Mouse (Mus musculus) CH12.LX (cell line): ENCODE measurements around the gene Palm. TPM values are rescaled to one million over a fixed set of nuclear protein-coding genes. Genes with fewer than 3 reads are reported as not detected.

Source experiments
- DNase-seq: peaks from one replicate; pipeline ENCODE4 v3.0.0-alpha.2; 2013; ENCODE audit errors: extremely low read depth
- H3K27ac ChIP-seq: 2 replicates; pipeline ENCODE4 v1.5.1; 2012; ENCODE audit warnings: low read depth, mild to moderate bottlenecking, control low read depth, moderate library complexity; ENCODE audit not compliant: insufficient read depth
- H3K27me3 ChIP-seq: replicated peaks from 2 replicates; pipeline ENCODE3; 2012; ENCODE audit warnings: inconsistent platforms
- H3K36me3 ChIP-seq, 2 experiments: replicated peaks in 1 of 2; 2 replicates each; pipeline versions ENCODE3 to v1.6.1; 2012; ENCODE audit warnings: inconsistent platforms in 1 of 2, low read length in 1 of 2, mild to moderate bottlenecking in 1 of 2, mixed read lengths in 1 of 2, moderate library complexity in 1 of 2; ENCODE audit not compliant: control insufficient read depth in 1 of 2, insufficient read depth in 1 of 2
- H3K4me1 ChIP-seq, 2 experiments: 2 replicates each; pipeline ENCODE4 v1.6.1; 2012; ENCODE audit warnings: inconsistent platforms in 1 of 2, moderate library complexity in 1 of 2; ENCODE audit not compliant: insufficient read depth in 2 of 2, control insufficient read depth in 1 of 2
- H3K4me2 ChIP-seq: 2 replicates; pipeline ENCODE4 v1.6.1; 2012; ENCODE audit warnings: low read depth, mild to moderate bottlenecking, control low read depth; ENCODE audit not compliant: poor library complexity, insufficient read depth, severe bottlenecking
- H3K4me3 ChIP-seq, 3 experiments: fragments of 150-350 bp in 1 of 3; sonication (generic) in 1 of 3; replicated peaks in 1 of 3; 2 replicates each; pipeline versions ENCODE3 to v1.5.1; 2011 to 2012; ENCODE audit warnings: low read depth in 2 of 3, low read length in 2 of 3, mild to moderate bottlenecking in 2 of 3, moderate library complexity in 2 of 3, control low read depth in 1 of 3, improper control_type of control experiment in 1 of 3, inconsistent platforms in 1 of 3, mixed read lengths in 1 of 3; ENCODE audit not compliant: poor library complexity in 1 of 3
- H3K79me2 ChIP-seq: replicated peaks from 2 replicates; pipeline ENCODE4 v1.6.1; 2012; ENCODE audit warnings: mild to moderate bottlenecking, moderate library complexity; ENCODE audit not compliant: control insufficient read depth, poor library complexity, insufficient read depth, severe bottlenecking; ENCODE audit errors: extremely low read depth
- H3K9ac ChIP-seq: 2 replicates; pipeline ENCODE4 v1.6.1; 2012; ENCODE audit warnings: low read depth, mild to moderate bottlenecking, control low read depth, moderate library complexity; ENCODE audit not compliant: insufficient read depth
- H3K9me3 ChIP-seq: replicated peaks from 2 replicates; pipeline ENCODE3; 2012; ENCODE audit warnings: low read length, inconsistent platforms, mixed read lengths
- BHLHE40 ChIP-seq: IDR thresholded peaks from 2 replicates; pipeline ENCODE4 v1.6.1; 2011; ENCODE audit warnings: mild to moderate bottlenecking, low read depth, low read length, improper control_type of control experiment
- CHD1 ChIP-seq: IDR thresholded peaks from 2 replicates; pipeline ENCODE4 v1.6.1; 2012; ENCODE audit warnings: low read depth, low read length, improper control_type of control experiment, inconsistent platforms
- CHD2 ChIP-seq: IDR thresholded peaks from 2 replicates; pipeline ENCODE4 v1.6.1; 2011; ENCODE audit warnings: low read length, improper control_type of control experiment
- E2F4 ChIP-seq: IDR thresholded peaks from 2 replicates; pipeline ENCODE4 v1.6.1; 2011; ENCODE audit warnings: low read depth, low read length, improper control_type of control experiment; ENCODE audit not compliant: insufficient replicate concordance
- ELF1 ChIP-seq: IDR thresholded peaks from 2 replicates; pipeline ENCODE4 v1.6.1; 2014; ENCODE audit warnings: low read depth, mild to moderate bottlenecking, inconsistent platforms, low read length, improper control_type of control experiment
- EP300 ChIP-seq: IDR thresholded peaks from 2 replicates; pipeline ENCODE4 v1.6.1; 2011; ENCODE audit warnings: low read length, improper control_type of control experiment
- ETS1 ChIP-seq: conservative IDR thresholded peaks from 2 replicates; pipeline ENCODE4 v1.6.1; 2012; ENCODE audit warnings: low read depth, mild to moderate bottlenecking, inconsistent platforms, low read length, improper control_type of control experiment, moderate library complexity
- GABPA ChIP-seq: IDR thresholded peaks from 2 replicates; pipeline ENCODE4 v1.6.1; 2012; ENCODE audit warnings: low read depth, low read length, improper control_type of control experiment, inconsistent platforms; ENCODE audit not compliant: insufficient replicate concordance
- HCFC1 ChIP-seq: IDR thresholded peaks from 2 replicates; pipeline ENCODE4 v1.6.1; 2012; ENCODE audit warnings: low read depth, mild to moderate bottlenecking, inconsistent platforms, low read length, improper control_type of control experiment
- IRF4 ChIP-seq: IDR thresholded peaks from 2 replicates; pipeline ENCODE4 v1.6.1; 2014; ENCODE audit warnings: low read depth, mild to moderate bottlenecking, inconsistent platforms, low read length, improper control_type of control experiment
- JUND ChIP-seq: conservative IDR thresholded peaks from 2 replicates; pipeline ENCODE4 v1.6.1; 2011; ENCODE audit warnings: low read depth, low read length, improper control_type of control experiment
- KAT2A ChIP-seq: IDR thresholded peaks from 2 replicates; pipeline ENCODE4 v1.6.1; 2012; ENCODE audit warnings: low read length, improper control_type of control experiment, inconsistent platforms; ENCODE audit not compliant: insufficient replicate concordance
- MAX ChIP-seq: IDR thresholded peaks from 2 replicates; pipeline ENCODE4 v1.6.1; 2011; ENCODE audit warnings: low read length, improper control_type of control experiment
- MEF2A ChIP-seq: IDR thresholded peaks from 2 replicates; pipeline ENCODE4 v1.6.1; 2014; ENCODE audit warnings: low read depth, mild to moderate bottlenecking, inconsistent platforms, low read length, improper control_type of control experiment, borderline replicate concordance
- MXI1 ChIP-seq: IDR thresholded peaks from 2 replicates; pipeline ENCODE4 v1.6.1; 2011; ENCODE audit warnings: mild to moderate bottlenecking, low read depth, low read length, improper control_type of control experiment
- MYC ChIP-seq: IDR thresholded peaks from 2 replicates; pipeline ENCODE4 v1.6.1; 2011; ENCODE audit warnings: low read depth, mild to moderate bottlenecking, improper control_type of control experiment, low read length
- NRF1 ChIP-seq: IDR thresholded peaks from 2 replicates; pipeline ENCODE4 v1.6.1; 2014; ENCODE audit warnings: low read depth, mild to moderate bottlenecking, inconsistent platforms, low read length, improper control_type of control experiment, moderate library complexity
- PAX5 ChIP-seq: IDR thresholded peaks from 2 replicates; pipeline ENCODE4 v1.6.1; 2012; ENCODE audit warnings: low read length, inconsistent platforms, mixed read lengths
- RAD21 ChIP-seq: IDR thresholded peaks from 2 replicates; pipeline ENCODE4 v1.6.1; 2011; ENCODE audit warnings: low read depth, mild to moderate bottlenecking, low read length, improper control_type of control experiment, moderate library complexity
- RCOR1 ChIP-seq: conservative IDR thresholded peaks from 2 replicates; pipeline ENCODE4 v1.6.1; 2012; ENCODE audit warnings: low read depth, mild to moderate bottlenecking, inconsistent platforms, low read length, improper control_type of control experiment
- SIN3A ChIP-seq: IDR thresholded peaks from 2 replicates; pipeline ENCODE4 v1.6.1; 2012; ENCODE audit warnings: low read length, improper control_type of control experiment, inconsistent platforms
- SMC3 ChIP-seq: IDR thresholded peaks from 2 replicates; pipeline ENCODE4 v1.6.1; 2011; ENCODE audit warnings: low read depth, low read length, improper control_type of control experiment
- TBP ChIP-seq: conservative IDR thresholded peaks from 2 replicates; pipeline ENCODE4 v1.6.1; 2011; ENCODE audit warnings: low read depth, low read length, improper control_type of control experiment
- TCF12 ChIP-seq: IDR thresholded peaks from 2 replicates; pipeline ENCODE4 v1.6.1; 2014; ENCODE audit warnings: low read depth, mild to moderate bottlenecking, inconsistent platforms, low read length, improper control_type of control experiment
- UBTF ChIP-seq: IDR thresholded peaks from 2 replicates; pipeline ENCODE4 v1.6.1; 2012; ENCODE audit warnings: low read depth, mild to moderate bottlenecking, inconsistent platforms, low read length, improper control_type of control experiment, moderate library complexity
- USF1 ChIP-seq: IDR thresholded peaks from 2 replicates; pipeline ENCODE4 v1.6.1; 2014; ENCODE audit warnings: low read depth, mild to moderate bottlenecking, inconsistent platforms, low read length, improper control_type of control experiment
- USF2 ChIP-seq: conservative IDR thresholded peaks from 2 replicates; pipeline ENCODE4 v1.6.1; 2011; ENCODE audit warnings: low read depth, low read length, improper control_type of control experiment
- ZC3H11A ChIP-seq: IDR thresholded peaks from 2 replicates; pipeline ENCODE4 v1.6.1; 2012; ENCODE audit warnings: low read depth, mild to moderate bottlenecking, inconsistent platforms, low read length, improper control_type of control experiment
- ZKSCAN1 ChIP-seq: IDR thresholded peaks from 2 replicates; pipeline ENCODE4 v1.6.1; 2012; ENCODE audit warnings: low read depth, inconsistent platforms, low read length, improper control_type of control experiment, borderline replicate concordance
- ZMIZ1 ChIP-seq: IDR thresholded peaks from 2 replicates; pipeline ENCODE4 v1.6.1; 2012; ENCODE audit warnings: low read depth, mild to moderate bottlenecking, inconsistent platforms, low read length, improper control_type of control experiment
- ZNF384 ChIP-seq: IDR thresholded peaks from 2 replicates; pipeline ENCODE4 v1.6.1; 2012; ENCODE audit warnings: low read depth, low read length, improper control_type of control experiment, inconsistent platforms
- dilution Hi-C: fragments of 300-500 bp; cut with MboI; formaldehyde crosslinking; loops from 2 replicates; pipeline ENCODE4 v1.14.3; 2020; ENCODE audit warnings: low sequenced_read_pairs; ENCODE audit not compliant: extremely low pct_unique_long_range_greater_than_20kb, extremely low pct_ligation_motif_present
- in situ Hi-C: fragments of 300-500 bp; cut with MboI; formaldehyde crosslinking; loops from 3 replicates; pipeline ENCODE4 v1.14.3; 2019; ENCODE audit warnings: low sequenced_read_pairs, low pct_ligation_motif_present, low pct_unique_long_range_greater_than_20kb, mixed read lengths
- polyA plus RNA-seq: library from polyadenylated mRNA; unstranded; fragments of >175 nt; gene quantifications from 2 replicates; pipeline ENCODE4 v1.2.1, GENCODE M21; 2012; ENCODE audit warnings: low read depth; ENCODE audit not compliant: insufficient read length
- total RNA-seq, 2 experiments: library from RNA; depleted of rRNA; stranded (reverse); fragments of 300-350 nt in 1 of 2; fragments of >200 nt in 1 of 2; gene quantifications; 2 replicates each; pipeline ENCODE4 v1.2.3; 2012 to 2014

Palm gene
- total and polyA plus RNA-seq, 3 experiments = 0.78 to 5.3 (median 2.5) TPM

DNA sequence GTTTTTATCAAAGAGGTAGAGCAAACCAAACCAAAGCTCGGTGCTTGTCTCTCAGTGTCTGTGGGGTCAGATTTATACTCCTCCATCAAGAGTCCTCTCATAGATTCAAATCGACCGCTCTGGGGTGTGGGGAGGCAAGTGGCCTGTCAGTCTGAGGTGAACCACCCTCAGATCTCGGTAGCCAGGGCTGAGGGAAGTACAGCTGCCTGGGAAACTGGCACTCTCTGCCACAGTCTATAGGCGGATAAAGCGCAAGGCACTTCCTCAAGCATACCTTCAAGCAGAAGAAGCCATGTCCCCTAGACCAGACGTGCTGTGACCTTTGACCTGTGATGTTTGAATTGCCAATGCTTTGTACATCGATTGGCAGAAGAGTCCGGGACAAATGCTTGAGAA, 39.4 kb downstream of the Palm start:
- H3K79me2 ChIP-seq = no peaks in the 10 kb centered on the region
- H3K4me2 ChIP-seq = no peak overlapping the region
- DNase-seq = no peak
- no peaks in the 10 kb centered on the region for H3K4me1 ChIP-seq
- dilution Hi-C loops = no loop called here
- no peak overlapping the region for H3K27ac ChIP-seq
- H3K9ac ChIP-seq = no peak overlapping the region
- no peaks in the 10 kb centered on the region for H3K36me3 ChIP-seq
- TF ChIP-seq TBP (no peak), ELF1 (no peak), ETS1 (no peak), ZMIZ1 (no peak), RAD21 (no peak), SMC3 (no peak), SIN3A (no peak), NRF1 (no peak), USF2 (no peak), EP300 (no peak), ZKSCAN1 (no peak), JUND (no peak), MXI1 (no peak), BHLHE40 (no peak), USF1 (no peak), KAT2A (no peak), MAX (no peak)
- no peak overlapping the region for H3K4me3 ChIP-seq
- in situ Hi-C loops = loop anchor here (5.0 kb wide), 1 partner anchor 90 kb away; the partner anchor contains the start of gene R3hdm4
- peaks cover 42% of the 10 kb centered on the region for H3K27me3 ChIP-seq
- peaks cover 5% of the 10 kb centered on the region for H3K9me3 ChIP-seq

DNA sequence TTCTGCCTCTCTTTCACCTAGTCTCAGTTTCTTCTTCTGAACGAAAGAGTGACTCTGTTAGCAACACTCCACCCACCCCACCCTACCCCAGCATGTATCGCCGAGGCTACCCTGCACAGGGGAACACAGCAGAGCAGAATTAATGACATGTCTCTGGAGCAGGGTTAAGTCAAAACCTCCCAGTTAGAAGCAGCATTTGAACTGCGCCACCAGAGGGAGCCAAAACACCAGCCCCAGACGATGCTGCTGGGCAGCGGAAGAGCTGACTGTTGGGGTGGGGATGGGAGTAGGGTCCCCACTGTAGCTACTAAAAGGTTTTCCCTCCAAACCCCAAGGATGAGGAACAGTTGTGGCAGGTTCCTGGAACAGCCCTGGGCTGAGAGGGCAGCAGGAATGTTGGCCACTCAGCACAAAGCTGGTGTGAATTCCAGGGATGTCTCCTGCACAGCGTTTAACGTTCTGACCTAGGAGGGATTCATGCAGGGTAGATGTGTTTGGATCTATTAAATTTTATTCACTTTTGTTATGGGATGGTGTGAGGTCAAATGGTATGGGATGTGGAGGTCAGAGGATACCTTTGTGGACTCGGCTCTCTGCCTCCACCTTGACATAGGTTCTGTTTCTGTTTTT, 41.5 kb downstream of the Palm start:
- Histone ChIP-seq H3K4me1 (no peaks in the 10 kb centered on the region), H3K36me3 (no peaks in the 10 kb centered on the region), H3K9ac (no peak overlapping the region), H3K27me3 (peaks cover 24% of the 10 kb centered on the region), H3K4me2 (no peak overlapping the region), H3K79me2 (no peaks in the 10 kb centered on the region), H3K9me3 (peaks cover 5% of the 10 kb centered on the region), H3K4me3 (no peak overlapping the region), H3K27ac (no peak overlapping the region)
- dilution Hi-C loops = no loop called here
- in situ Hi-C loops = loop anchor here (5.0 kb wide), 1 partner anchor 87 kb away; the partner anchor contains the start of gene R3hdm4
- DNase-seq = peak; percentile 64
- TF ChIP-seq MYC (no peak), KAT2A (no peak), E2F4 (no peak), ZNF384 (no peak), UBTF (no peak), PAX5 (no peak), CHD1 (no peak), RAD21 (peak; percentile 92), TCF12 (no peak), CHD2 (no peak), TBP (no peak), ETS1 (no peak), GABPA (no peak), SMC3 (peak; percentile 87), IRF4 (peak; percentile 60), HCFC1 (no peak), RCOR1 (no peak), ZKSCAN1 (no peak), JUND (no peak), USF2 (no peak), MAX (no peak), NRF1 (no peak; the same call in 1 of the 2 replicates), MEF2A (peak; percentile 26; the same call in 1 of the 2 replicates), ZC3H11A (peak; percentile 57)
